In genomic region chr10:5522276-5522675, GRCm38 (mm10) we compare ENCODE assay signal across 25 mouse cellular contexts.
"Had no signal": no experiment of that assay in that cellular context is flagged by ENCODE, and none has a peak within 500 bp of the region (broad histone marks: within the 10 kb centered on the region; RNA-seq: fewer than 3 reads in every experiment).

No protein-coding gene starts in this region.

- H3K27ac ChIP-seq: heart, embryonic 10.5 days; heart, embryonic 13.5 days; heart, embryonic 15.5 days; hindbrain, embryonic 10.5 days; hindbrain, embryonic 12.5 days; hindbrain, embryonic 14.5 days; intestine, embryonic 15.5 days; kidney, embryonic 15.5 days; kidney, postnatal 0 days; limb, embryonic 10.5 days; limb, embryonic 12.5 days; liver, embryonic 13.5 days; liver, embryonic 15.5 days had no signal

- H3K27me3 ChIP-seq: heart, embryonic 13.5 days; heart, embryonic 15.5 days; hindbrain, embryonic 12.5 days; intestine, embryonic 15.5 days; kidney, embryonic 15.5 days; limb, embryonic 12.5 days; liver, embryonic 13.5 days; liver, embryonic 15.5 days had no signal

- H3K4me1 ChIP-seq: heart, embryonic 10.5 days; heart, embryonic 13.5 days; hindbrain, embryonic 10.5 days; hindbrain, embryonic 12.5 days; intestine, embryonic 15.5 days; kidney, embryonic 15.5 days; limb, embryonic 10.5 days; limb, embryonic 12.5 days; liver, embryonic 13.5 days; liver, embryonic 15.5 days had no signal

- H3K4me3 ChIP-seq: heart, embryonic 10.5 days; heart, embryonic 13.5 days; heart, embryonic 15.5 days; hindbrain, embryonic 10.5 days; hindbrain, embryonic 12.5 days; intestine, embryonic 15.5 days; kidney, embryonic 15.5 days; layer of hippocampus, adult 2 months; limb, embryonic 10.5 days; limb, embryonic 12.5 days; liver, embryonic 13.5 days; liver, embryonic 15.5 days had no signal

- H3K36me3 ChIP-seq: heart, embryonic 10.5 days; heart, embryonic 13.5 days; heart, embryonic 15.5 days; hindbrain, embryonic 10.5 days; hindbrain, embryonic 12.5 days; intestine, embryonic 15.5 days; kidney, embryonic 15.5 days; limb, embryonic 10.5 days; limb, embryonic 12.5 days; liver, embryonic 13.5 days; liver, embryonic 15.5 days had no signal

- ATAC-seq: hindbrain, embryonic 16.5 days; inflammation-experienced regulatory T-cells, adult 6 months; intestine, embryonic 15.5 days; intestine, postnatal 0 days; liver, postnatal 0 days had no signal

- DNase-seq: gastrocnemius, postnatal 14 days; gastrocnemius, postnatal 36 days; heart, postnatal 4 days; kidney, adult 18-20 months; kidney, postnatal 25 days; kidney, postnatal 4 days; liver; liver, embryonic 13.5 days; liver, postnatal 0 days had no signal
